Mouse (Mus musculus) neural tube, embryonic 12.5 days (tissue): ENCODE results near the gene Vmn2r30. TPM values are rescaled to one million over a fixed set of nuclear protein-coding genes. Genes with fewer than 3 reads are reported as not detected.
"Not testable (repeated sequence)": the region's sequence is repeated elsewhere in the genome, so short reads cannot be mapped to it uniquely, and the experiment has no call there.

Source experiments
- ATAC-seq: fragments of 200-750 bp; cut with Nextera tagmentation; 2 replicates; pipeline ENCODE4 v1.8.0; 2017; ENCODE audit warnings: low read depth, mild to moderate bottlenecking, moderate TSS enrichment, moderate library complexity; ENCODE audit not compliant: low FRiP score
- H3K27ac ChIP-seq: fragments of 300-500 bp; sonication (generic); 2 replicates; pipeline ENCODE4 v1.5.1; 2016
- H3K27me3 ChIP-seq: fragments of 300-500 bp; sonication (generic); replicated peaks from 2 replicates; pipeline ENCODE4 v1.6.1; 2016; ENCODE audit warnings: mild to moderate bottlenecking
- H3K36me3 ChIP-seq: fragments of 300-500 bp; sonication (generic); 2 replicates; pipeline ENCODE4 v1.6.1; 2016; ENCODE audit warnings: mild to moderate bottlenecking
- H3K4me1 ChIP-seq: fragments of 300-500 bp; sonication (generic); 2 replicates; pipeline ENCODE4 v1.6.1; 2016
- H3K4me2 ChIP-seq: fragments of 300-500 bp; sonication (generic); replicated peaks from 2 replicates; pipeline ENCODE4 v1.6.1; 2016; ENCODE audit warnings: mild to moderate bottlenecking
- H3K4me3 ChIP-seq: fragments of 300-500 bp; sonication (generic); 2 replicates; pipeline ENCODE4 v1.5.1; 2016
- H3K9ac ChIP-seq: fragments of 300-500 bp; sonication (generic); 2 replicates; pipeline ENCODE4 v1.6.1; 2016; ENCODE audit warnings: mild to moderate bottlenecking
- H3K9me3 ChIP-seq: fragments of 300-500 bp; sonication (generic); 2 replicates; pipeline ENCODE4 v1.6.1; 2016; ENCODE audit warnings: mild to moderate bottlenecking
- WGBS: fragments of 180-500 bp; shearing (Covaris S2); methylation state at CpG from one replicate; pipeline ENCODE4 v1.1.7; 2016; 5-methylcytosine and 5-hydroxymethylcytosine counted together
- microRNA-seq: library from miRNA; unstranded; fragments of <30 nt; microRNA quantifications from one replicate; pipeline ENCODE4, GENCODE M21; 2017
- polyA plus RNA-seq: library from polyadenylated mRNA; unstranded; fragments of >200 nt; fragmentation: Nextera tagmentation; extraction: Ambion mirVana; gene quantifications from 2 replicates; pipeline ENCODE4 v1.2.1, GENCODE M21; 2016

Vmn2r30 gene
- polyA plus RNA-seq, result not detected in 2 replicates

DNA sequence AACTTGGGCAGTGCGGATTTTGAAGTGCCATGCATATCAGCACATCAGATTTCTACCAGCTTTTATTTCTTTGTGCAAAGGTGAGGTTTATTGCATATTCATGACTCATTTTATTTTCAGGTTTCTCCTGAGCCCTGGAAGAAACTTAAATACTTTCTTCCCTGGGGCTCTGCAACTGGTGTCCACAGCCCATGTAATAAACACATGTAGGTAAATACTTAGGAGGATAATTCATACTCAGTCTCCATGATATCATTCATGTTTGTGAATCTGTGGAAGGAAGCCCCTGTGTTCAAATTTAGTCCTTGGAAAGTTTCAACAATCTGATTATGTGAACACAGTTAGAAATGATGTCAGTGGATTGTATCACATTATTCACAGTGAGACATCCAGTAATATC, at the start of gene Vmn2r30:
Gene Vmn2r30 (minus strand): TSS at position 101 of the 400 bp plus-strand sequence.
- not testable (repeated sequence) for H3K36me3 ChIP-seq, H3K9ac ChIP-seq, H3K27ac ChIP-seq, ATAC-seq, H3K4me2 ChIP-seq, H3K4me1 ChIP-seq, H3K9me3 ChIP-seq, H3K4me3 ChIP-seq, H3K27me3 ChIP-seq
- WGBS, result 40% methylated on average over 1 of the region's 1 CpGs

DNA sequence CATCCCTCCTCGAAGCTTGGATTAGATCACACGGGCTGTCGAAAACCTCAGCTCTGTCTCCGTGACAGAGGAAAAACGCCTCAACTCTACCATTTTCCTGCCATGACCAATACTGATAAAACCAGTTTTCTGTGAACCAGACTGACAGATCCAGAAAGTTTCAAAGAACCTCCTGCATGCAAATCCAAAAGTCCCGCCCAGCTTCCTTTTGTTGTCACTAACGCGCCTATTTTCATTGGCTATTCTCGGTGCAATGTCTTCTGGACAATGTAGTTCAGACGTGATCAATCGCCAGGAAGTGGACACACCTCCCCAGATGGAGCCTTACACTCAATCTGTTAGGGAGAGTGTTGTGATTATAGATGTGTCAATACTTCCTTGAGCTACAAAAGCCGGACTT, 37.0 kb upstream of the Vmn2r30 start, which contains the start of gene Gm45783:
Gene Gm45783 (minus strand): TSS at position 143 of the 400 bp plus-strand sequence.
- 43% methylated on average over 12 of the region's 12 CpGs for WGBS
- H3K36me3 ChIP-seq, H3K9me3 ChIP-seq, H3K27me3 ChIP-seq, H3K4me2 ChIP-seq, H3K27ac ChIP-seq, ATAC-seq, H3K4me3 ChIP-seq, H3K4me1 ChIP-seq, H3K9ac ChIP-seq: not testable (repeated sequence)

- Histone ChIP-seq H3K27ac (no peak overlapping the region), H3K9ac (no peak overlapping the region), H3K4me2 (no peak overlapping the region), H3K4me1 (no peaks in the 10 kb centered on the region), H3K9me3 (no peaks in the 10 kb centered on the region), H3K4me3 (no peak overlapping the region), H3K36me3 (peaks cover 52% of the 10 kb centered on the region), H3K27me3 (no peaks in the 10 kb centered on the region)
- 86% methylated on average over 16 of the region's 16 CpGs for WGBS
- ATAC-seq, result no peak
Observed at GRCm38 (mm10) chr7:7295595-7295994, 41.8 kb downstream of the Vmn2r30 start.

- H3K9me3 ChIP-seq, result peaks cover 4% of the 10 kb centered on the region
- no peaks in the 10 kb centered on the region for H3K27me3 ChIP-seq
- no peak overlapping the region for H3K9ac ChIP-seq
- no peak overlapping the region for H3K4me2 ChIP-seq
- no peak overlapping the region for H3K27ac ChIP-seq
- ATAC-seq, result no peak
- H3K4me1 ChIP-seq, result no peaks in the 10 kb centered on the region
- no peak overlapping the region for H3K4me3 ChIP-seq
- WGBS, result 74% methylated on average over 1 of the region's 1 CpGs
- H3K36me3 ChIP-seq, result peaks cover 32% of the 10 kb centered on the region
Observed at GRCm38 (mm10) chr7:7281383-7281782, 56.0 kb downstream of the Vmn2r30 start.

DNA sequence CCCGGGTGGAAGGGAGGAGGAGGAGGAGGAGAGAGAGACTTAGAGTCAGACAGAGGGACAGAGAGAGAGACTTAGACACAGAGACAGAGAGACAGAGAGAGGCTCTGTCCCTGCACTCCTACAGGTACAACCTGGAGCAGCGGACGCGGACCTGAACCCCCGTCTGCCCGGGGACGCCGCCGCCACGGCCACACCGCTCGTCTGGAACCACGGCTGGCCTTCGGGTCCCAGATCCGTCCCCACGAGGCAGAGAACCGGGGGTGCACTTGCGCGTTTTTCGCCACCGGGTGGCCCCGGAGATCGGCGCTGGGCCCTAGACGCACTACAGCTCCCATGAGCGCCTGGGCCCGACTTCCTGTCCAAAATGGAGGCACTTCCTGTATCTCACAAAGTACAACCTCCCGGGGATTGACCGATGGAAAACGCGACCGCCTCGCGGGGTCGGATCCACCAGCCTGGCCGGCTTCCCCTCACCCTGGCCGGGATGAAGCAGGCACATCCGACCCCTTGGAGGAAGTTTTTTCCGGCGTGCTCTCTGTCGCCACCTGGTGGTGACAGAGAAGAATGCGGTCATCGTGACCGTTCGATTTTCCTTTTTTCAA, 59.3 kb downstream of the Vmn2r30 start, which contains the start of gene Gm45844:
Gene Gm45844 (minus strand): TSS at position 324 of the 602 bp plus-strand sequence.
- ATAC-seq, result peak; percentile 99
- Histone ChIP-seq H3K4me2 (peak within 1 kb of the TSS; percentile 31), H3K9ac (peak within 1 kb of the TSS; percentile 2; the same call in 1 of the 2 replicates), H3K4me3 (peak within 1 kb of the TSS; percentile 19)
- not testable (repeated sequence) for H3K4me1 ChIP-seq, H3K9me3 ChIP-seq, H3K36me3 ChIP-seq, H3K27me3 ChIP-seq, H3K27ac ChIP-seq
- 44% methylated on average over 45 of the region's 45 CpGs for WGBS

DNA sequence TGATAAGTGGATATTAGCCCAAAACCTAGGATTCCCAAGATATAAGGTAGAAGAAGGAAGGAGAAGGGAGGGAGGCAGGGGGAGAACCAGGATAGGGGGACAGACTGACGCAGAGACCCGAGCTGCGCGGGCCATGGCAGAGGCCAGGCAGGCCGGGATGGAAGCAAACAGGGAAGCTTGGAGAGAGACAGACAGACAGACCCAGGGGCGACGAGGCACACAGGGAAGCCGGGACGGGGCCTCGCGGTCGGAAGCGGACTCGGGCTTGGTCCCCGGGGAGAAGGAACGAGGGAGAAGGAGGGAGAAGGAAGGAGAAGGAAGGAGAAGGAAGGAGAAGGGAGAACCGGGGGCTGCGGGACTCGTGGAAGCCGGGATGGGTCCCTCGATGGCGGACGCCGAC, 59.9 kb downstream of the Vmn2r30 start:
- WGBS, result 49% methylated on average over 24 of the region's 24 CpGs
- peak; percentile 71 for ATAC-seq
- not testable (repeated sequence) for H3K4me1 ChIP-seq, H3K9me3 ChIP-seq, H3K36me3 ChIP-seq, H3K27me3 ChIP-seq, H3K27ac ChIP-seq
- peak overlapping the region; percentile 31 for H3K4me2 ChIP-seq
- H3K4me3 ChIP-seq, result peak overlapping the region; percentile 19
- H3K9ac ChIP-seq, result peak overlapping the region; percentile 2; the same call in 1 of the 2 replicates

Small RNAs within 50 kb of the gene (microRNA-seq; reads per million reads assigned to microRNA genes)
- gene Mir5620, result 0.66 reads per million

Other genes with a start within 250 kb of the Vmn2r30 start
- 16.9 and 18.8 TPM in 2 replicates for gene Zfp954, start 216.1 kb downstream of the Vmn2r30 start, polyA plus RNA-seq
- 11.1 and 11.6 TPM in 2 replicates for gene Zfp773, start 200.9 kb downstream of the Vmn2r30 start, polyA plus RNA-seq
- gene Zfp418, start 166.3 kb downstream of the Vmn2r30 start, polyA plus RNA-seq, result 2.6 and 2.8 TPM in 2 replicates
- 8.9 and 9.0 TPM in 2 replicates for gene Zfp772, start 127.6 kb downstream of the Vmn2r30 start, polyA plus RNA-seq
- gene Vmn2r29, start 90.3 kb downstream of the Vmn2r30 start, polyA plus RNA-seq, result 0.43 and 0.83 TPM in 2 replicates
- 2.5 and 3.5 TPM in 2 replicates for gene Gm45844, start 59.3 kb downstream of the Vmn2r30 start, polyA plus RNA-seq
- 107 and 108 TPM in 2 replicates for gene Clcn4, start 36.8 kb downstream of the Vmn2r30 start, polyA plus RNA-seq
- gene Gm45783, start 37.0 kb upstream of the Vmn2r30 start, polyA plus RNA-seq, result not detected in 2 replicates
- not detected in 2 replicates for gene Vmn2r31, start 62.1 kb upstream of the Vmn2r30 start, polyA plus RNA-seq
- not detected in 2 replicates for gene Vmn2r32, start 142.4 kb upstream of the Vmn2r30 start, polyA plus RNA-seq
- not detected in 2 replicates for gene Vmn2r33, start 229.2 kb upstream of the Vmn2r30 start, polyA plus RNA-seq